Mouse (Mus musculus) myocyte (in vitro differentiated cells): ENCODE results near the gene Zfp874b. TPM values are rescaled to one million over a fixed set of nuclear protein-coding genes. Genes with fewer than 3 reads are reported as not detected.
"Not testable (repeated sequence)": the region's sequence is repeated elsewhere in the genome, so short reads cannot be mapped to it uniquely, and the experiment has no call there.

Source experiments
- H3K27me3 ChIP-seq: one replicate; pipeline ENCODE4 v1.6.1; 2011; ENCODE audit not compliant: control insufficient read depth, insufficient read depth, insufficient read length
- H3K36me3 ChIP-seq: one replicate; pipeline ENCODE4 v1.6.1; 2011; ENCODE audit not compliant: control insufficient read depth, insufficient read depth
- H3K4me2 ChIP-seq: one replicate; pipeline ENCODE4 v1.6.1; 2011; ENCODE audit warnings: low read depth, control low read depth
- H3K4me3 ChIP-seq: one replicate; pipeline ENCODE4 v1.5.1; 2011; ENCODE audit warnings: mild to moderate bottlenecking, control low read depth, moderate library complexity
- H3K79me2 ChIP-seq: one replicate; pipeline ENCODE4 v1.6.1; 2011; ENCODE audit not compliant: control insufficient read depth, insufficient read depth
- H3ac ChIP-seq: one replicate; pipeline ENCODE4 v1.6.1; 2011; ENCODE audit not compliant: control insufficient read depth, insufficient read length
- CEBPB ChIP-seq: IDR thresholded peaks from 2 replicates; pipeline ENCODE4 v1.6.1; 2011; ENCODE audit warnings: mild to moderate bottlenecking, moderate library complexity; ENCODE audit not compliant: poor library complexity, insufficient read depth, severe bottlenecking
- E2F4 ChIP-seq: IDR thresholded peaks from one replicate; pipeline ENCODE4 v1.6.1; 2011; ENCODE audit warnings: mild to moderate bottlenecking, control low read depth, moderate library complexity; ENCODE audit not compliant: insufficient read depth
- MAX ChIP-seq: IDR thresholded peaks from one replicate; pipeline ENCODE4 v1.6.1; 2011; ENCODE audit warnings: low read depth, mild to moderate bottlenecking, control low read depth
- MYOD1 ChIP-seq, 3 experiments: IDR thresholded peaks; one replicate each; pipeline ENCODE4 v1.6.1; 2011; ENCODE audit warnings: control low read depth in 2 of 3, low read depth in 2 of 3, mild to moderate bottlenecking in 2 of 3, moderate library complexity in 1 of 3; ENCODE audit not compliant: insufficient read length in 2 of 3, control insufficient read depth in 1 of 3
- MYOG ChIP-seq, 3 experiments: IDR thresholded peaks; one replicate each; pipeline ENCODE4 v1.6.1; 2011; ENCODE audit warnings: control low read depth in 2 of 3, low read depth in 2 of 3, mild to moderate bottlenecking in 2 of 3; ENCODE audit not compliant: insufficient read length in 2 of 3, control insufficient read depth in 1 of 3, insufficient read depth in 1 of 3
- POLR2A ChIP-seq: IDR thresholded peaks from one replicate; pipeline ENCODE4 v1.6.1; 2011; ENCODE audit warnings: low read depth, mild to moderate bottlenecking, control low read depth, moderate library complexity; ENCODE audit not compliant: insufficient read length
- POLR2AphosphoS2 ChIP-seq: IDR thresholded peaks from one replicate; pipeline ENCODE4 v1.6.1; 2011; ENCODE audit warnings: low read depth, control low read depth; ENCODE audit not compliant: insufficient read length
- REST ChIP-seq: IDR thresholded peaks from one replicate; pipeline ENCODE4 v1.6.1; 2011; ENCODE audit warnings: mild to moderate bottlenecking, control low read depth, moderate library complexity; ENCODE audit not compliant: insufficient read depth, insufficient read length
- SRF ChIP-seq: IDR thresholded peaks from one replicate; pipeline ENCODE4 v1.6.1; 2011; ENCODE audit warnings: low read depth; ENCODE audit not compliant: control insufficient read depth, insufficient read length
- TCF12 ChIP-seq: IDR thresholded peaks from one replicate; pipeline ENCODE4 v1.6.1; 2011; ENCODE audit warnings: mild to moderate bottlenecking, control low read depth; ENCODE audit not compliant: poor library complexity, insufficient read depth, severe bottlenecking
- TCF3 ChIP-seq: IDR thresholded peaks from one replicate; pipeline ENCODE4 v1.6.1; 2011; ENCODE audit warnings: low read depth, control low read depth; ENCODE audit not compliant: insufficient read length
- USF1 ChIP-seq: IDR thresholded peaks from one replicate; pipeline ENCODE4 v1.6.1; 2011; ENCODE audit warnings: low read depth, mild to moderate bottlenecking, control low read depth, moderate library complexity
- polyA plus RNA-seq: library from polyadenylated mRNA; unstranded; fragments of >200 nt; fragmentation: generic; extraction: Trizol; gene quantifications from one replicate; pipeline ENCODE4 v1.2.1, GENCODE M21; 2012; ENCODE audit warnings: missing spikeins

Gene Zfp874b
- polyA plus RNA-seq, 1 experiment: 1.8 TPM

DNA sequence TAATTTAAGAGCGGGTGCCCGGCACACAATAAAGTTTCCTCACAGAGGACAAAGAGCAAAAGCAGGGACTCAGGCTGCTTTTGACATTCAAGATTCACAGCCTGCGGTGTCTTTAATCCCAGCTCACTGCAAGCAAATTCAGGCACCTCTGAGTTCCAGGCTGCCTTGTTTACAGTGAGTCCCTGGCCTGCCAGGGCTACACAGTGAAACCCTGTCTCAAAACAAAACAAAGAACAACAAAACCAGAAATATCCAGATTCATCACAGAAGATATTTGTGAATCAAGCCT, 32.1 kb downstream of the Zfp874b start:
- no peaks in the 10 kb centered on the region for H3K27me3 ChIP-seq
- H3ac ChIP-seq: no peak overlapping the region
- H3K36me3 ChIP-seq: no peaks in the 10 kb centered on the region
- peak overlapping the region; percentile 93 for H3K4me2 ChIP-seq
- peak overlapping the region; percentile 28 for H3K4me3 ChIP-seq
- TF ChIP-seq SRF (no peak), TCF12 (no peak), TCF3 (no peak), CEBPB (no peak), MYOD1 (IDR thresholded peaks at IDR 0.05; ENCODE audit: control insufficient read depth in 1 of 3, insufficient read length in 2 of 3, low read depth in 2 of 3) (no peak), MAX (no peak), USF1 (no peak), E2F4 (no peak), REST (no peak), POLR2A (no peak)
- no peaks in the 10 kb centered on the region for H3K79me2 ChIP-seq

DNA sequence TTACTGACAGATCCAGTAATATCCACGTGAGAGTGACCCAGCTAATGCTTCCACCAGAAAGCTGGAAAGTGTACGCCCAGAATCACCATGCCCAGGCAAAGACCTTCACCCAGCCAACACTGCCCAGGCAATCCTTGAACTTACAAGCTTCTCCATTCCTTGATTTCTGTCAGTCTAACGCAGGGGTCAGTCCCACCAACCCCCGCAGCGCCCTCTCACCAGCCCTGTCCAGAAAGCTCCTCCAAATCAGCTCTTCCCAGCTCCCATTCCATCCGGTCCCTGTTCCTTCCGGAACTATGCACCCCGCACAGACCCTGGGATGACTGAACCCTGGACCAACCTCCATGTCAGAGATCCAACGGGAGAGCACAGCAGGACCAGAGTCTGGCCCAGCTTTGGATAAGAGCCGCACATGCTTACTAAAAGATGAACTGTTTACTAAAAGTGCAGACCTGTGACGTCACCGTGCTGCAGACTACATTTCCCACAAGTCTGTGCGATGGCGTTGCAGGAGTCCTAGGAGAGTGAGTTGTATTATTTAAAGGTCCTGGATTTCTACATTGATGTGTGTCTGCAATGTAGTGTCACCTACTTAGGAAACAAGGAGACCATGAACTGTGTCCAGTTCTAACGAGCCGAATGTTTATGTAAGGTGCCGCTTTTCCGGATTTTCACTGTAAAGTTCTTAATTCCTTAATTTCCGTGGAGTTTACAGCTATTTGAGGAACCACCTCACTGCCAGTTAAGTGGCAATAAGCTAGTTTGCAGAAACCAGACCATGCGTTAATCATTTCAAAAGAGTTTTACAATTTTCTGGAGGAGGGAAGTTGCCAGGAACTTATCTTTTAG, 32.7 kb downstream of the Zfp874b start, which contains the start of gene Zfp874a:
Zfp874a (minus strand) TSS at position 453 of the 849 bp plus-strand sequence.
- no peaks in the 10 kb centered on the region for H3K79me2 ChIP-seq
- H3K27me3 ChIP-seq: no peaks in the 10 kb centered on the region
- no peak for TF ChIP-seq USF1
- TF ChIP-seq POLR2A: no peak
- TF ChIP-seq MYOD1 (IDR thresholded peaks at IDR 0.05; ENCODE audit: control insufficient read depth in 1 of 3, insufficient read length in 2 of 3, low read depth in 2 of 3): no peak
- TF ChIP-seq POLR2AphosphoS2: no peak
- no peak for TF ChIP-seq REST
- no peak for TF ChIP-seq E2F4
- no peak for TF ChIP-seq SRF
- no peak for TF ChIP-seq MYOG (IDR thresholded peaks at IDR 0.05; ENCODE audit: control insufficient read depth in 1 of 3, insufficient read depth in 1 of 3, insufficient read length in 2 of 3, low read depth in 2 of 3)
- TF ChIP-seq MAX: no peak
- TF ChIP-seq TCF3: no peak
- TF ChIP-seq CEBPB: no peak
- no peak for TF ChIP-seq TCF12
- peak within 1 kb of the TSS; percentile 93 for H3K4me2 ChIP-seq
- no peaks in the 10 kb centered on the region for H3K36me3 ChIP-seq
- H3K4me3 ChIP-seq: peak within 1 kb of the TSS; percentile 28
- H3ac ChIP-seq: no peak within 1 kb of the TSS

GRCm38 (mm10) chr13:67437095-67437494, 47.0 kb downstream of the Zfp874b start:
- H3K4me3 ChIP-seq, H3K27me3 ChIP-seq, H3K79me2 ChIP-seq, H3K4me2 ChIP-seq, H3ac ChIP-seq, H3K36me3 ChIP-seq: not testable (repeated sequence)

GRCm38 (mm10) chr13:67428116-67428515, 55.9 kb downstream of the Zfp874b start:
- no peak overlapping the region for H3K4me3 ChIP-seq

DNA sequence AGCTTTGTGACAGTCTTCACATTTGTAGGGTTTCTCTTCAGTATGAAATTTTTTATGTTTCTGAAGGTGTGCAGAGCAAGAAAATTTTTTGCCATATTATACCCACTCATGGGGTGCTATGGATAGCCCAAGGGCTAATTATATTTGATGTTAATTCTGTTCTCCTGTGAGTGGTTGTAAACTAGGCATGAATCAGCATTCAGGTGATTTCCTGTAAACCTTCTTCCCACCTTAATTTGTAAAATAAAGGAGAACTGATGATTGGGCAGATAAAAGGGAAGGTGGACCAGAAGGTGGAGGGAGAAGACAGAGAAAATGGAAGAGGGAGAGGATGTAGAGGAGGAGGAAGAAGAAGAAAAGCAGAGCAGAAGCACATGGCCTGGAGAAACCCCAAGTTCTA, 58.4 kb downstream of the Zfp874b start:
- H3K4me3 ChIP-seq, H3K27me3 ChIP-seq, H3ac ChIP-seq, H3K36me3 ChIP-seq, H3K4me2 ChIP-seq, H3K79me2 ChIP-seq: not testable (repeated sequence)

More at GRCm38 (mm10) chr13:67428116-67428515, 55.9 kb downstream of the Zfp874b start:
- Histone ChIP-seq H3K79me2 (no peaks in the 10 kb centered on the region), H3K36me3 (no peaks in the 10 kb centered on the region), H3ac (no peak overlapping the region), H3K27me3 (no peaks in the 10 kb centered on the region), H3K4me2 (no peak overlapping the region)
- TF ChIP-seq REST (no peak), SRF (no peak), TCF12 (no peak), USF1 (no peak), POLR2AphosphoS2 (no peak), MYOG (IDR thresholded peaks at IDR 0.05; ENCODE audit: control insufficient read depth in 1 of 3, insufficient read depth in 1 of 3, insufficient read length in 2 of 3, low read depth in 2 of 3) (no peak), MYOD1 (IDR thresholded peaks at IDR 0.05; ENCODE audit: control insufficient read depth in 1 of 3, insufficient read length in 2 of 3, low read depth in 2 of 3) (no peak), POLR2A (no peak), TCF3 (no peak)

DNA sequence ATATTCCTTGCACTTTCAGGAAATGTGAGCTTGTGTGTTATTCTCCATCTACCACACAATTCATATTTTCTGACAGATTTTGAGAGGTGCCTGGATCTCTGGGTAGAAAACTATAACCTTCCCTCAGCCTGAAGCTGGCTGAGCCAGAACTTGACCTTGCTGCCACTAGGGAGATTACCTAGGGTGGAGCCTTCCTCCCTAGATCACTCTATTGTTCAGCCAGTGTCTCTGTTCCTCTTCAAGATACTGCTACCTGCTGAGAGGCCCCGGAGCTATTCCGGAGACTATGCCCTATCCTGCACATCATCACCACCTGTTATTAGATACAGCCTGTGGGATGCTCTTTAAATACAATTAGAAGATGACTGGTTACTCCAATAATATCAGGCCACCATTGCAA, 61.5 kb downstream of the Zfp874b start:
- H3K27me3 ChIP-seq, H3K79me2 ChIP-seq, H3K4me3 ChIP-seq, H3K36me3 ChIP-seq, H3ac ChIP-seq, H3K4me2 ChIP-seq: not testable (repeated sequence)
